Mouse (Mus musculus) heart, embryonic 15.5 days (tissue): Measurements from ENCODE around the gene Tmc8. TPM values are rescaled to one million over a fixed set of nuclear protein-coding genes. Genes with fewer than 3 reads are reported as not detected.
A peak's percentile ranks its signal among the peaks of the same experiment; 100 is the strongest.

Experiments
- ATAC-seq: fragments of 200-750 bp; cut with Nextera tagmentation; replicated peaks from 2 replicates; pipeline ENCODE4 v1.8.0; 2017; ENCODE audit warnings: low read depth, moderate TSS enrichment; ENCODE audit not compliant: insufficient number of reproducible peaks, insufficient read depth, low FRiP score
- H3K27ac ChIP-seq: fragments of 300-500 bp; sonication (generic); 2 replicates; pipeline ENCODE4 v1.5.1; 2015; ENCODE audit warnings: mild to moderate bottlenecking, inconsistent platforms
- H3K27me3 ChIP-seq: fragments of 300-500 bp; sonication (generic); 2 replicates; pipeline ENCODE4 v1.6.1; 2015; ENCODE audit warnings: inconsistent platforms
- H3K36me3 ChIP-seq: fragments of 300-500 bp; sonication (generic); 2 replicates; pipeline ENCODE4 v1.6.1; 2015; ENCODE audit warnings: mild to moderate bottlenecking, inconsistent platforms
- H3K4me1 ChIP-seq: fragments of 300-500 bp; sonication (generic); replicated peaks from 2 replicates; pipeline ENCODE4 v1.6.1; 2015; ENCODE audit warnings: inconsistent platforms
- H3K4me2 ChIP-seq: fragments of 300-500 bp; sonication (generic); 2 replicates; pipeline ENCODE4 v1.6.1; 2015; ENCODE audit warnings: inconsistent platforms, mild to moderate bottlenecking, moderate library complexity
- H3K4me3 ChIP-seq: fragments of 300-500 bp; sonication (generic); 2 replicates; pipeline ENCODE4 v1.5.1; 2015; ENCODE audit warnings: mild to moderate bottlenecking, inconsistent platforms
- H3K9ac ChIP-seq: fragments of 300-500 bp; sonication (generic); 2 replicates; pipeline ENCODE4 v1.6.1; 2015; ENCODE audit warnings: mild to moderate bottlenecking, inconsistent platforms
- H3K9me3 ChIP-seq: fragments of 300-500 bp; sonication (generic); replicated peaks from 2 replicates; pipeline ENCODE4 v1.6.1; 2016; ENCODE audit warnings: inconsistent platforms
- WGBS: fragments of 180-500 bp; shearing (Covaris S2); methylation state at CpG from one replicate; pipeline ENCODE4 v1.1.7; 2015; ENCODE audit warnings: mixed read lengths; 5-methylcytosine and 5-hydroxymethylcytosine counted together
- polyA plus RNA-seq: library from polyadenylated mRNA; unstranded; fragments of >200 nt; fragmentation: Nextera tagmentation; extraction: Ambion mirVana; gene quantifications from 2 replicates; pipeline ENCODE4 v1.2.1, GENCODE M21; 2015

Gene Tmc8
- 2.7 and 3.8 TPM in 2 replicates for polyA plus RNA-seq

DNA sequence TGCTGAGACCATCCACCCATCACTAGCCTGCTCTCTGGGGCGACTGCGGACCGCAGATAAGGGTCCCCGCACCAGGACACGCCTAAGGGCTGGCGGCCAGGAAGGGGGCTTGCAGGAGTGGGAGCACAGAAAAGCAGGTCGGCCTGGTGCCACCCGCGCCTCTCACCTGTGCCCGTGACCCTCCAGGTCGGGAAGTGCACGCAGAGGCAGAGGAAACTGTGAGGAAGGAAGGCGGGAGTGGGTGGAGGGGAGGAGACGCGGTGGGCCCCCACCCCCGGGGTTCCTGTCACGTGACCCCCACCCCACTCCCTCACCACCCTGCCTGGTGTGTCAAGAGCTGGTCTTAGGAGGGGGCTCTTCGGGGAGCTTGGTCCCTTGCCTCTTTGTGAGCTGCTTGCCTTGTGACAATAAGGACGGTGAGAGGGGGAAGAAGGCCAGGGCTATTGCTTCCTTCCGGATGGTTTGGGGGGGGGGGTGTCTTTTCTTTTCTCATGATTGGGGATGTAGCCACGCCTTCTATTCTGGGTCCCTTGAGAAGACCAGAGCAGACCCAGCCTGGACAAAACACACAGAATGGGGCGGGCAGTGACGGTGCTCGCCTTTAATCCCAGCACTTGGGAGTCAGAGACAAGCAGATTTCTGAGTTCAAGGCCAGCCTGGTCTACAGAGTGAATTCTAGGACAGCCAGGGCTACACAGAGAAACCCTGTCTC lies at the start of gene Tmc8, which contains the start of gene Tmc6:
Gene Tmc8, plus strand, starts transcription at position 84 of the 712 bp plus-strand sequence.
Gene Tmc6, minus strand, starts transcription at position 206 of the 712 bp plus-strand sequence.
- peaks cover 63% of the 10 kb centered on the region for H3K4me1 ChIP-seq
- no peak; the same call in 1 of the 2 replicates for ATAC-seq

DNA sequence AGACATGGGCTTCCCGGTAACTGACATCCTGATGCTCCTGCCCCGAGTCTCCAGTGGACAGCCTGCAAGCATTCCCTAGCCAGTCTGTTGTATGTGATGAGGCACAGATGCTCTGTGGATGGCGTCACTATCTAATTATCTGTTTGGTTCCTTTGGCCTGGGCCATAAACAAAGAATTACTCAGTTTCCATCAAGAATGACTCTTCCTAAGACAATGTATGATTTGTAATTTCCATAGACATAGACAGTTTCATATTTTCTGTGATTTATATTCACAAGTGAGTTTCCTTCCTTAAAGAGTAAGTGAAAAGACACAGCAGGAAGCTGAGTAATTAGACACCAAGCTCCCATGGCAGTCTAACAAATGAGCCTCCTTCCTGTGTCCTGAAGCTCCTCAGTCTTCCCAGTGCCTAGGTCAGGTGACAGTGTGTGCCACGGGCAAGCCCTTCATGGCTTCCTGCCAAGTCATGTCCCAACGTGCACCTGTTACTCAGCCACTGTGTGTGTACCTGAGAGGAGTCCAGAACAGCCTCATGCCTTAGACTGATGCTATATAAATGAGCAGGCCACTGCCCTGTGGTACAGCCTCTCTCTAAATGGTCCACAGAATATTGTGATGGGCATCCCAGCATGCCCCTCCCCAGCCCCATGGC lies 45.7 kb upstream of the Tmc8 start:
- WGBS: 62% methylated on average over 5 of the region's 5 CpGs
- Histone ChIP-seq H3K9me3 (no peaks in the 10 kb centered on the region), H3K27me3 (no peaks in the 10 kb centered on the region), H3K36me3 (peaks cover 67% of the 10 kb centered on the region), H3K9ac (no peak overlapping the region), H3K4me2 (no peak overlapping the region), H3K4me1 (peaks cover 3% of the 10 kb centered on the region), H3K27ac (no peak overlapping the region), H3K4me3 (no peak overlapping the region)
- ATAC-seq: no peak

More for the DNA sequence above, at the start of gene Tmc8, which contains the start of gene Tmc6:
- H3K27ac ChIP-seq: peak within 1 kb of the TSS; percentile 92
- H3K9ac ChIP-seq: peak within 1 kb of the TSS; percentile 62
- H3K4me3 ChIP-seq: peak within 1 kb of the TSS; percentile 61
- peaks cover 1% of the 10 kb centered on the region; the same call in 1 of the 2 replicates for H3K36me3 ChIP-seq
- H3K4me2 ChIP-seq: peak within 1 kb of the TSS; percentile 96
- no peaks in the 10 kb centered on the region; the same call in 1 of the 2 replicates for H3K27me3 ChIP-seq
- H3K9me3 ChIP-seq: no peaks in the 10 kb centered on the region
- WGBS: 37% methylated on average over 24 of the region's 24 CpGs

DNA sequence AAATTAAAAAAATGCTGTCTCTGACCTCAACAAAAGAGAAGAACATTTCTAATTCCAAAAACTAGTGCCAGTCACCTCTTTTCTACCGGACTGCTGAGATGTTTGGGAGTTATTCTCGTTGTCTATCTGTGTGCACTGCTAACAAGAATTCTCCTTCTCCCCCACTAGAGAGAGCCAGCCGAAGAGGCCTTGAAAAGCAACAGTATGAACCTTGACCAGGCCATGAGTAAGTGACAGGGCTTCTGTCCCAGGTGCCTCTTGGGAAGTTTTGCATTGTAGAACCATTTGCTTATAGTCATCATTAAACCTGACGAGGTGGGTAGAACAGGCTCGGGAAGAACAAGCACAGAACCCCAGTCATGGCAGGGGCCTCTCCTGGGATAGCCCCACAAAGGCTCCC lies 43.8 kb upstream of the Tmc8 start:
- Histone ChIP-seq H3K4me2 (no peak overlapping the region), H3K36me3 (peaks cover 81% of the 10 kb centered on the region), H3K9ac (no peak overlapping the region), H3K27ac (no peak overlapping the region), H3K9me3 (no peaks in the 10 kb centered on the region), H3K4me1 (no peaks in the 10 kb centered on the region), H3K4me3 (no peak overlapping the region), H3K27me3 (no peaks in the 10 kb centered on the region)
- ATAC-seq: no peak
- WGBS: 93% methylated on average over 5 of the region's 5 CpGs

DNA sequence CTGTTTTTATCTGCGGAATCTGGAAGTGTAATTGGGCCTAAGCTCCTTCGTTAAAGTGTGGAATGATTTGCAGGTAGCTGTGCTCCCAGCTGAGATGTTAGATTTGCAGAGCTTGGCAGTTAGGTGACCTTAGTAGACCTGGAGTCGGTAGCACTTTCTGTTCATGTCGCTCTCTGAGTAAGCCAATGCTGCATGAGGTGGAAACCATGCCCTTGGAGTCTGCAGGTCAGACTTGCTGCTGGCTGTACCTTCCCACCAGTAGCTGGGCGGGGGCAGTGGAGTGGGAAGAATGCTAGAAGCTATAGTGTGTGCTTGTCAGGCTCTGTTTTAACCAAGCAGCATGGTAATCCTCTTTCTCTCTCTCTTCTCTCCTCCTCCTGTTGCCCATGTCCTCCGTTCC lies 40.7 kb upstream of the Tmc8 start:
- peaks cover 86% of the 10 kb centered on the region for H3K36me3 ChIP-seq
- no peak for ATAC-seq

DNA sequence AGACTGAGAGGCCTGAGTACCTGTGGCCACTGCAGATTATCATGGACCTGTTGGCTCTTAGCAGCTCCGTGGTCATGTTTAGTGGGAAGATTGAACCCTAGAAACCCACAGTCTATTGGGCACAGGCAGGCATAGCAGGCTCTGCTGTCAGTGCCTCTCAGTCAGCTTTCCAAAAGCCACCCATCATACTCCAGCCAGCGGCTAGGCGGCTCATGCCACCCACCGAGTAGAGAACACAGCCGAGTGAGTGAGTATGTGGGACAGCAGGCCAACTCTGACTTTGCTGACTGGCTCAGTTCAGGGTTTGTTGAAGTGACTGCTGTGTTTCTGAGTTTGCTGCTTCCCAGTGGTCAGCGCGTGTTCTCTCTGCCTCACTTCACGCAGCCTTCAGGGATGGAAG lies 39.6 kb upstream of the Tmc8 start:
- Histone ChIP-seq H3K4me2 (no peak overlapping the region), H3K9ac (no peak overlapping the region), H3K27me3 (no peaks in the 10 kb centered on the region), H3K4me1 (no peaks in the 10 kb centered on the region), H3K4me3 (no peak overlapping the region), H3K36me3 (peaks cover 91% of the 10 kb centered on the region), H3K9me3 (no peaks in the 10 kb centered on the region), H3K27ac (no peak overlapping the region)
- 74% methylated on average over 8 of the region's 8 CpGs for WGBS
- no peak for ATAC-seq

More for the DNA sequence above, 40.7 kb upstream of the Tmc8 start:
- Histone ChIP-seq H3K4me2 (no peak overlapping the region), H3K9me3 (no peaks in the 10 kb centered on the region), H3K27ac (no peak overlapping the region), H3K4me1 (no peaks in the 10 kb centered on the region), H3K4me3 (no peak overlapping the region), H3K27me3 (no peaks in the 10 kb centered on the region), H3K9ac (no peak overlapping the region)
- 88% methylated on average over 6 of the region's 6 CpGs for WGBS

DNA sequence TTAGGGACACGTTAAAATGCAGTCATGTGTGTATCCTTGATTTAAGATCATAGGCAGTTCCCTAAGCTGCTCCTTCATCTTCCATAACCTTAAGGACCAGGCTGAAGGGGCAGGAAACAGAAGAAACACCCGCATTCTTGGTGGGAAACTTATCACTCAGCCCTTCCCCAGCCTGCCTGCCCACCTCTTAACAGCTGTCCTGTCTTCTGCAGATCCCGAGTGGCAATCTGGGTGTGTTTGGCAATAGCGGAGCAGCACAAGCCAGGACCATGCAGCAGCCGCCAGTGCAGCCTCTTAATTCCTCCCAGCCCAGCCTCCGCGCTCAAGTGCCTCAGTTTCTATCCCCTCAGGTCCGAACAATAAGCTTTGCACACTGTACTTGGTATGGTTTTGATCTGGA lies 39.2 kb upstream of the Tmc8 start:
- ATAC-seq: no peak
- Histone ChIP-seq H3K27ac (no peak overlapping the region), H3K27me3 (no peaks in the 10 kb centered on the region), H3K9me3 (no peaks in the 10 kb centered on the region), H3K4me1 (no peaks in the 10 kb centered on the region), H3K36me3 (peaks cover 91% of the 10 kb centered on the region), H3K9ac (no peak overlapping the region), H3K4me3 (no peak overlapping the region), H3K4me2 (no peak overlapping the region)
- WGBS: 73% methylated on average over 8 of the region's 8 CpGs

DNA sequence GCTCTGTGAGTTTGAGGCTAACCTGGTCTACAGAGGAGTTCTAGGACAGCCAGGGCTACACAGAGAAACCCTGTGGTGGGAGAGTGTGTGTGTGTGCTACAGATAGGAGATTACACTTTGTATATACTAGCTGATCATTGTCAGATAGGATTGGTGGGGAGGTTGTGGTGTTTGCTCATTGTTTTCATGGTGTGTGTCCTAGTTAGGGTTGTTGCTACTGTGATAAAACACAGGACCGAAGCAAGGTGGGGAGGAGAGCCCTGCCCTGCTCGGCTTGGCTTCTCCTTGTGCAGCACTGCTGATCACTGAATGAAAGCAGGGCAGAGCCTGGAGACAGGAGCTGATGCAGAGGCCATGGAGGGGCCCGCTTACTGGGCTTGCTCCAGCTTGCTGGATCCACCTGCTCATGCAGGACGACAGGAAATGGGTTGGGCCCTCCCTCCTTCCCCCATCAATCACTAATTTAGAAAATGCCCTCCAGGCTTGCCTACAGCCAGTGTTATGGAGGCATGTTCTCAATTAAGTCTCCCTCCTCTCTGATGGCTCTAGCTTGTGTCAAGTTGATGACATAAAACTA lies 38.3 kb upstream of the Tmc8 start:
- 75% methylated on average over 4 of the region's 4 CpGs for WGBS
- Histone ChIP-seq H3K9me3 (no peaks in the 10 kb centered on the region), H3K27ac (no peak overlapping the region), H3K4me1 (no peaks in the 10 kb centered on the region), H3K27me3 (no peaks in the 10 kb centered on the region), H3K4me3 (no peak overlapping the region), H3K36me3 (peaks cover 91% of the 10 kb centered on the region), H3K4me2 (no peak overlapping the region), H3K9ac (no peak overlapping the region)
- ATAC-seq: no peak

DNA sequence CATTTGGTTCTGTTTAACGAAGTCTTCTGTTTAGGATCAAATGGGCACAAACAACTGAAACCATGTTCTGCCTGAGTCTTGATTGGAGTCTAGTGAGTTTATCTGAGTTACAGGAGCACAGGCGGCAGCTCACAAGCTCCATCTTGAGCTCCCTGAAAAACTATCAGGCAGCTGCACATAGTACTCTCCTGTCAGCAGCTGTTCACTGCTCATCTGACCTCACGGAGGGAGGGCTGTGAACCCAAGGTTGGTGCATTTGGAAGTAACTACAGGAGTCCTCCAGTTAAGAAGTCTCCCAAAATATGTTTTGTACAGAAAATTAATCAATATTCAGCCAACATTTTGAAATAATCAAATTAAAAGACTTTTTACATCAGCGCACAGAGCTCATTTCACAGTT lies 33.2 kb upstream of the Tmc8 start:
- no peak for ATAC-seq
- WGBS: 68% methylated on average over 4 of the region's 4 CpGs
- peaks cover 92% of the 10 kb centered on the region for H3K36me3 ChIP-seq

DNA sequence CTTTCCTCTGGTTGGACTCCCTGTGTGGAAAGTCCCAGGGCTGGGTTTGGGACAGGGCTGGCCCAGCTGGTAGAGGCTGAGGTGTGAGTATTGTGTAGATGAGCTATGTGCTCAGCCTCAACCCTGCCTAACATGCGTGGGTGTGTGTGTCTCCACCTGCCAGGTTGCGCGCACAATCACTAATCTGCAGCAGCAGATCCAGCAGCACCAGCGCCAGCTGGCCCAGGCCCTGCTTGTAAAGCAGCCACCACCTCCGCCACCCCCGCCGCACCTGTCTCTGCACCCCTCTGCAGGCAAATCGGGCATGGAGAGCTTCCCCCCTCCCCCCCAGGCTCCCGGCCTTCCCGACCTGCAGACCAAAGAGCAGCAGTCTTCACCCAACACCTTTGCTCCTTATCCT lies 32.5 kb upstream of the Tmc8 start:
- Histone ChIP-seq H3K4me2 (no peak overlapping the region), H3K4me3 (no peak overlapping the region), H3K36me3 (peaks cover 95% of the 10 kb centered on the region), H3K27ac (no peak overlapping the region), H3K4me1 (no peaks in the 10 kb centered on the region), H3K9me3 (no peaks in the 10 kb centered on the region), H3K27me3 (no peaks in the 10 kb centered on the region), H3K9ac (no peak overlapping the region)
- WGBS: 83% methylated on average over 10 of the region's 10 CpGs
- ATAC-seq: no peak; the same call in 1 of the 2 replicates

More for the DNA sequence above, 33.2 kb upstream of the Tmc8 start:
- H3K4me3 ChIP-seq: no peak overlapping the region
- no peaks in the 10 kb centered on the region for H3K27me3 ChIP-seq
- no peak overlapping the region for H3K4me2 ChIP-seq
- H3K27ac ChIP-seq: no peak overlapping the region
- H3K4me1 ChIP-seq: no peaks in the 10 kb centered on the region
- no peaks in the 10 kb centered on the region for H3K9me3 ChIP-seq
- no peak overlapping the region for H3K9ac ChIP-seq

DNA sequence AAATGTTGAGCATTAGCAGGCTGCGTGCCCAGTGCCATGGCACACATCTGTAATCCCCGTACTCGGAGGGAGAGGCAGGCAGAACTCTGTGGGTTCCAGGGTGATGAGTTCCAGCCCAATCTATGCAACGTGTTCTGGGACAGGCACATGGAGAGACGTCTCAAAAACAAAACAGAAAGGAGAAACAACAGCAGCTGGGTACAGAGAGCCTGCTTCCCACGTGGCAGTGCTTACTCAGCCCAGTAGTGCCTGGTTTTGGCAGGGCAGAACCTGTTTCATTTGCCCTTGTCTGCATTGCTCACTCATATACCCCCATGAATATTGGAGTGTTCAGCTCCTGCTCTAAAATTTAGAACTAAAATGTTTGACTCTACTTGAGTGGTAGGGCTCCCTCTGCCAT lies 30.3 kb upstream of the Tmc8 start:
- no peaks in the 10 kb centered on the region for H3K9me3 ChIP-seq
- 85% methylated on average over 6 of the region's 6 CpGs for WGBS
- no peak overlapping the region for H3K4me3 ChIP-seq
- H3K4me2 ChIP-seq: no peak overlapping the region
- H3K9ac ChIP-seq: no peak overlapping the region
- peaks cover 96% of the 10 kb centered on the region for H3K36me3 ChIP-seq
- H3K27me3 ChIP-seq: no peaks in the 10 kb centered on the region
- no peak for ATAC-seq
- no peak overlapping the region for H3K27ac ChIP-seq
- H3K4me1 ChIP-seq: no peaks in the 10 kb centered on the region

DNA sequence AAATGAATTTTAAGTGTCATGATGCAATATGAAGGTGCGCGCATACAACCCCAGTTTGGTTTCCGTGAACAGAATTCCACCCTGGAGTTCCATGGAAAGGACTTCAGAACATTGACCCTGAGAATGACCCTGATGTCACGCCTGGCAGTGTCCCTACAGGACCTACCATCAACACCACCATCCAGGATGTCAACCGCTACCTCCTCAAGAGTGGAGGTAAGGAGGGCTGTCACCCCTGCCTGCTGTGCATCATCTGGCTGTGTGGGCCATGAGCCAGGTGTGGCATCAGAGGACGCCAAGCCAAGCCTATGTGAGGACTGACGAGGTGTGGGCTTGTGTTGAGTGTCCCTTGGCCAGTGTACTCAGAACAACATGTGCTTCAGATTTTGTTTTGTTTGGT lies 26.0 kb upstream of the Tmc8 start:
- Histone ChIP-seq H3K4me1 (no peaks in the 10 kb centered on the region), H3K9me3 (no peaks in the 10 kb centered on the region), H3K4me2 (no peak overlapping the region), H3K36me3 (peaks cover 96% of the 10 kb centered on the region), H3K9ac (no peak overlapping the region), H3K27ac (no peak overlapping the region), H3K27me3 (no peaks in the 10 kb centered on the region), H3K4me3 (no peak overlapping the region)
- 93% methylated on average over 7 of the region's 7 CpGs for WGBS
- ATAC-seq: no peak
